Mouse (Mus musculus) cerebellum, adult 9-10 months (tissue): Measurements from ENCODE around the gene Erc1.
A peak's percentile ranks its signal among the peaks of the same experiment; 100 is the strongest.
"Not testable (repeated sequence)": the region's sequence is repeated elsewhere in the genome, so short reads cannot be mapped to it uniquely, and the experiment has no call there.

Experiments used
- DNase-seq: peaks from one replicate; pipeline ENCODE4 v3.0.0; 2022

Gene Erc1

GRCm38 (mm10) chr6:119707911-119708310, 140.1 kb downstream of the Erc1 start:
- peak; percentile 64 for DNase-seq

- DNase-seq = peak; percentile 22
These were observed 143.1 kb downstream of the Erc1 start for GRCm38 (mm10) chr6:119704899-119705298.

DNA sequence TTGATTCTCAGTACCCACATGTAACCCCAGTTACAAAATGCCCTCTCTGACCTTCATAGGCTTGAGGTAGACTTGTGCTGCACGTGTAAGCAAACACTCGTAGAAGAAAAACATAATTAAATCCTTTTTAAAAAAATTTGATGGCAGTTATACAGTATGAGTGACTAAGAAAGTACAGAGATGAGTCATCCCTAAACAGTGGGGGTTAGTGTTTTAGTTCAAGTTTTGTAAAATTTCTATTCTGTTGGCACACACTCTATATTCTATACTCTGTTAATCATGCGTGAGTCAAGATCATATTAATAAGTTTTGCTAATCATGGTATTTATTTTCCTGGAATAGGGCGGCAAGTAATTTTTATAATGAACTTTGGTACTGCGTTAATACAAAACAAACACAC, 155.2 kb downstream of the Erc1 start:
- no peak for DNase-seq

DNA sequence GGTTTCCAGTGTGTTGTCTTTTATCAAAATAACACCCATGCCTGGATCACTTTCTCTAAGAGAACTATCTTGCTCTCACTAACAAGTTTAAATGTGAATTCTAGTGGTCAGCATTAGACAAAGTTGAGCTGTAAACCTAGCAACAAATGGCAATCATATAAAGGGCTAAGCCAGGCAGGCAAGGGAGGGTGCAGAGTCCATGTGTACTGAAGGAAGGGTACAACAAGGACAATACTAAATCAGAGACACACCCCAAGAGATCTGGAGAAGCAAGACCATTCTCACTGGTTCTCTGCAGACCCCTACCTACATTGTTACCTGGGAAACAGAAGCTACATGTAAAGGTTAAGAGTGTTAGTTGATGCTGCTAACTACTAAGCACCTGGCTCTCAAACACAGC, 161.5 kb downstream of the Erc1 start:
- no peak for DNase-seq

GRCm38 (mm10) chr6:119680746-119681145, 167.2 kb downstream of the Erc1 start:
- no peak for DNase-seq

- no peak for DNase-seq
These were observed 173.2 kb downstream of the Erc1 start for GRCm38 (mm10) chr6:119674811-119675209.

DNA sequence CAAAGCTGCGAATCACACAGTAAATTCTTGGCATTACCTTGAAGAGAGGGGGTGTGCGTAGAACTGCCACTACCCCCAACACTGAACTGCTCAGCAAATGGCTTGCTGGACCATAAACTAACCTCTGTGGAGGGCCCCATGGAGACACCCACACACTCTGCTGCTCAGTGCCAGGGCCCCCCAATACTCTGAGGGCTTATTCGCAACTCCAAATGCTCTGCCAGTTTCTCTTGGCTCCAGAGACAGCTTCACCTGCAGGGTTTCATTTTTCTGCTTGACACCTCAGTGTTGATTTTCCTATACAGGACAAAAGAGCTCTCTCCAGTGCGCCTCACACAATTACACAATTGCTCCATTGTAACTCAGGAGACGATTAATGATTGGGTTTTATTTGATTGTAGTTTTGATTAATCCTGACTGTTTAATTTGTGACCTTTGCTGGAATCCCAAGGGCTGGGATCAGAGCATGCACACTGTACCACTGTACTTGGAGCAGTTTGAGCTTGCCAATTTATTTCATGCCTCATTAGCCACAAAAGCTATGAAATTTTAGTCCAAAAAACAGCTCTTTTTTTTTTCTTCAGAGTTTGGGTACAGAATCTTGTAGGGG, 173.7 kb downstream of the Erc1 start:
- DNase-seq = peak; percentile 86

DNA sequence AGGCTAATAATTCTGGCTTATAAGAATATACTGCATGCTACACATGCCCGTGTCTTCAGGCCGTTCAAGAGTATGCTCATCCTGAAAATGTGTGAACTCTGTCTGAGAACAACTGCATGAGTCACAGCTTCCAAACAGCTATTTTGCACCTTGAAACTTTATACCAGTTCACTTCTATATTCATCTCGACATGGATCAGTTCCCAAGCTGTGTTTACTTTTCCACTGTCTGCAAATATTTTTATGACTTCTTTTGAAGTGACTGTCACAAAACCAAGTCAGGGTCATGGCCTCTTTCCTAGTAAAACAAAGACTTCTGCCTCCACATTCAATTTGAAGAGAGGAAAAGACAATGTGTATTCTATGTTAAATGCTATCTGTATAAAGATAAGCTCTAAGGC, 178.2 kb downstream of the Erc1 start:
- no peak for DNase-seq

DNA sequence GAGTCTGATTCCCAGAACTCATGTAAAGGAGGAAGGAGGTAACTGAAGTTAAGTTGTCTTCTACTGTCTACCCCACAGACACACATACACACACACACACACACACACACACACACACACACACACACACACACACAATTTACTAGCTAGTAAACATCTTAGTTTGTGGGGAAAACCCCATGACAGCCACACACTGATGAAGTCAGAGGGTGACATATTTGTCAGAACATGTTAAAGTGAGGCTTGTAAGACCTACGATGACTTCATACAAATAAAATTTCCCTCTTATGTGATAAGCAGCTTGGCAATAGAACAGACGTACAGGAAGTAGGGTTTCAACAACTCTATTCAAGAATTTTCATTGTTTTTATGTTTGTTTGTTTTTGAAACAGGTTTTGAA, 185.0 kb downstream of the Erc1 start:
- no peak for DNase-seq

DNA sequence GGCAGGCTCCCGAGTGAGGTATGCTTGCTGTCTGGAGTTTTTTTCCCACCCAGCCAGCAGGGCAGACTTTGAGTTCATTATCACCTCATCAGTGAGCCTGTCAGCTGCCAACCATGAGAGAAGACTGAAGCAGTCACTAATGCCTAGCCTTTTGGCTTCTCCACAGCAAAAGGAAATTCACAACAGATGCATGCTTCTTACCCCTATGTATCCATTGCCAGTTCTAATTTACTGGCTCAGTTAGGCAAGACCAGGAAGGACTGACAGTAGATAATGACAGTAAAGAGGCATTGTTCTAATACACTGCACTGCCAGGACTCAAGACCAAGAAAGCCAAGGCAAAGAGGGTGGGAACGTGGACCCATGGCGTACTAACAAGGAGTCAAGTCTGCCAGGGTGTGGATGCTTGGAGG, 186.9 kb downstream of the Erc1 start:
- peak; percentile 82 for DNase-seq

DNA sequence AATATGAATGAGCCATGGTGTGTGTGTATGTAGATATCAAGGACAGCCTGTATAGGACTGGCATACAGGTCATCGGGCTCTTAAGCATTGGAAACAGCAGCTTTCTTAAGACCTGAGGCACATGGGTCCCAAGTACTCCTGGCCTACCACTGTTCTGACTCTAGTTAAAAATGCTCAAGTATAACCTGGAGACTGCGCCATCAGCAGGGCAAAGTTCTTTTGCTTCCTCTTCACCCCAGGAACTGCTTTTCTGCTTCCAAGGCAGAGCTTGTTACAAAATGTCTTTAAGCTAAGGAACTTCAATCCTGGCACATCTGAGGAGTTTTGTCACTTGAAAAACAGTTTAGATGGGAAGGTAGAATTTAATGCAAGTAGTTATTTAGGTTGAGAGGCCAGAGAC, 189.5 kb downstream of the Erc1 start:
- DNase-seq = no peak

DNA sequence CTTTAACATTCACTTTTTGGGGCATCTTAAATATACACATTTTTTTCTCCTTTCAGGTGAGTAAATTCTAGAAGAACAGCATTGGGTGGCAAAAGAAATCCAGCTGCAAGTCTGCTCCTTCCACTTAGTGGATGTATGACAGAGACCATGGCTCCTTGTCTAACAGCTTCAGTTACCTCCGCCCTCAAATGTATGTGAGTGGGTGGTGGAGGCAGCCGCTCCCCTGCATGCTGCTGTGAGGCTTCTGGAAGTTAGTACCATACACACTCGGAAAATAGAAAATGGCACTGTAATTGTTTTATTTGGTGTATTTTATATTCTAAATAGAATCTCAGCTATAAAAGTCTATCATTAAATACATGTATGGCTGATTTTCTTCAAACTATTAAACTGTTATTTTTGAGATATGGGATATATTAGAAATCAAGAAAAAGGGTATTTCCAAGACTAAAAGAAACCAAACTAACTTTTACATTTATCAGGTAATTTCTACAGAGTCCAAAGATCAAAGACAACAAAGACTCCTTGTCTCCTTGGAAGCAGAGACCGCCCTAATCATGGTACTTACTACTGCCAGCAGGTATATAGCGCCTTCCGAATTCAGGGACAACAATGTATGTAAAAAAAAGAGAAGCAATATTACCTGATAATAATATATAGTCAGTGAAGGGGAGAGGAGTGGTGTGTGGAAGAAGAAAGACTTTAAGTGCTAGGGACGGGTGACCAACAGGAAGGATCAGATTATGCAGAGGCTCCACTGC, 190.4 kb downstream of the Erc1 start:
- DNase-seq = no peak

- DNase-seq = not testable (repeated sequence)
These were observed 193.2 kb downstream of the Erc1 start for GRCm38 (mm10) chr6:119654777-119655176.

- DNase-seq = no peak
These were observed 204.0 kb downstream of the Erc1 start for GRCm38 (mm10) chr6:119643880-119644460.

- no peak for DNase-seq
These were observed 204.7 kb downstream of the Erc1 start for GRCm38 (mm10) chr6:119643178-119643728.

GRCm38 (mm10) chr6:119642718-119643117, 205.2 kb downstream of the Erc1 start:
- no peak for DNase-seq

DNA sequence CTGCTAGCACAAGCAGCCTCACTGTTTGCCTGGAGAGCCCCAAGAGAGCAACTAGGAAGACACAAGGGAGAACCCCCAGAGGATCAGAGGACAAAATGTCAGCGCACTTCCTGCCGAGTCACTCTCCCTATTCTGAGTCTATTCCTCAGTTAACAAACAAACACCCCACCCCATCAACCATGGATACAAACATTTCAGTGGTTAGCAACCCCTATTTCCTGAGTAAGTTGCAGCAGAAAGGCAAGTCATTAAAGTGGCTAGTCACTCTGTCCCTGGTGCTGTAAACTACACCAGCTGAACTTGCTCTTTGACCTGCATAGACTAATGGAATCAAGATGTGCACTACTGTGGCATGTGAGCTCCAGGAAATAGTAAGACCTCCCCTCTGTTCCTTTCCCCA, 212.3 kb downstream of the Erc1 start:
- no peak for DNase-seq

DNA sequence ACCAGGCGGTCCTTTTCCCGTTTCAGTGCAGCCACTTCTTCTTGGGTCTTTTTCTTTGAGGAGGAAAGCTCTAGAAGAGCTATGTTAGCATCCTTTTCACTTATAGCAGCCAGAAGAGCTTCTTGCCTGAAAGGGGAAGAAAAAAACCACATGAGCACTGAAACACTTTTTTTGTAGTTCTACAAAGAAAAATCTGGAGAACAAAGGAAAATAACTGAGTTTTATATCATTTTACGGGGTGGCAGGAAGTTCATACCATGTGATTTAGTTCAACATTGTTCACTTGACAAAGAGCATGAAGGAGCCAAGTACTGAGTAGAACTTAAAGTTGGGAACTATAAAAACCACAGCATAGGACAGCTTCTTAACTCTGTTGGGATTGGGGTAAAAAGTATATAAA, 217.3 kb downstream of the Erc1 start:
- no peak for DNase-seq

DNA sequence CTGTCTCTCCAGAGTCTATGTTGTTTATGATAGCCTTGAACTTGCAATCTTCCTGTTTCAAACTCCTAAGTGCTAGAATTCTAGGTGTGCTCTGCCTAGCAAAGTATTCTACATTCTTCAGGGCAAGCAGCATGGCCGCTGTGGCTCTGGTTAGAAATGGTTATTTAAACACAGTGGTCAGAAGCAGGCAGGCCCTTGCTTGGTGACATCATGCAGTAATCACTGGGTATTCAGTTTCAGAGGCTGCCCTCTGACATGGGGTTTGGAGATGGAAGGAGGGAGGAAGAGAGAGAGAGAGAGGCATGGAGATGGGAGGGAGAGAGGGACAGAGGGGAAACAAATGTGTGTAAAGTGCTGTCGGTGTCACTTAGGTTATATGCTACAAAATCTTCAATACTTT, 246.6 kb downstream of the Erc1 start:
- no peak for DNase-seq

DNA sequence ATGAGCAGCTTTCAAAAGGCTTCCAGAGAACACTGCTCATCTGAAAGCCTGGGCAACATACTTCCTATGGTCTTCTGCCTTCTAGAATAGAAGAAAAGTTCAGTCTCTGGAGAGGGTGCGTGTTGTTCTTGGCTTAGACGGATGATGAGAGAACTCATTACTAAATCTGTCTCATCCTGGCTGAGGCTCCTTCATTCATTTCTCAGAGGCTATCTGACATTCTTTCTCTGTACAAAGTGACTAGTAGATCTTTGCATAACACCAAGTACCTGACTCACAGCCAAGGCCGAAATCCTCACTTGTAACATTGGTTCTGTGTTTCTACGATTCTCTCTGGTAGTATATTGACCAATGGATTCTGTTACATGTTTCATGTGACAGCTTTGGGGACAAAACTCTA, 252.5 kb downstream of the Erc1 start:
- no peak for DNase-seq

DNA sequence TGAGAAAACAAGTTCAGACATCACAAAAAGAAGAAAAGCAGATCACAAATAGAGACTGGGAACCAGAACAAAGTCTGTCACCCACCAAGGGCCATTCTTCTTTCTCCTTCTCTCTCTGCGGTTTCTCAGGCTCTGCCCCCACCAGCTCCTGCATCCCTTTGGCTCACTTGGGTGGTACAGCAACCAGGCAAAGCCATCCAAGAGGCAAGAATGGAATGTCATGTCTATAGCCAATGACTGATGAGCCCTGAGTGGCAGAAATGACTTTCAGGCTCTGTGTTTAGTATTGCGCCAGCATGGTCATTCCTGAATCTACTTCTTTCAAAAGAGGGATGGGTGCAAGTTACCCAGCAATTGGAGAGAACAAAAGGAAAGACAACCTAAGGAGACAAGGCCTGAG, 257.1 kb downstream of the Erc1 start:
- no peak for DNase-seq

DNA sequence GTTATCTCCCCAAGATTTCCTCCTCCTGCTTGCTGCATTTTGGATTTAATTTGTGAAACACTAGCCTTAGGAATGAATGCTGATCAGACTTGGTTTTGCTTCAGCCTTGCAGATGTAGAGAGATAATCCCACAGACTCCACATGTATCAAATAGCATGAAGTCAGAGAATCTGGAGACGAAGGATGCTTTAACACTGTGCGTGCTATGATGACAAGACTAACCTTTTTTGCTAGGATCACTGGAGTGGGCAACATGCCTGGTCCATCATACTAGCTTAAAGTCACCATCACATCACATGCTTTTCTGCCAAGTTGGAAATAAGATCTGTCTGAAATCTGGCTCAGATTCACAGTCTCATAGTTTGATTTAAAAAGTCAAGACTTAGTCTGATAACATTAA, 260.1 kb downstream of the Erc1 start:
- no peak for DNase-seq

- no peak for DNase-seq
These were observed 260.5 kb downstream of the Erc1 start for GRCm38 (mm10) chr6:119587454-119587853.
